Mouse (Mus musculus) hindbrain, embryonic 11.5 days (tissue): ENCODE results near the gene Slc2a12. TPM values are rescaled to one million over a fixed set of nuclear protein-coding genes. Genes with fewer than 3 reads are reported as not detected.

Source experiments
- ATAC-seq: fragments of 200-750 bp; cut with Nextera tagmentation; 2 replicates; pipeline ENCODE4 v1.8.0; 2017; ENCODE audit warnings: mild to moderate bottlenecking, moderate TSS enrichment, moderate library complexity; ENCODE audit not compliant: low FRiP score
- DNase-seq: peaks from one replicate; pipeline ENCODE4 v3.0.0-alpha.2; 2015; ENCODE audit warnings: low spot score
- H3K27ac ChIP-seq: fragments of 300-500 bp; sonication (generic); 2 replicates; pipeline ENCODE4 v1.5.1; 2014; ENCODE audit warnings: mild to moderate bottlenecking, low read depth, low read length
- H3K27me3 ChIP-seq: fragments of 300-500 bp; sonication (generic); 2 replicates; pipeline ENCODE4 v1.6.1; 2014; ENCODE audit warnings: mild to moderate bottlenecking, low read length, moderate library complexity, mixed read lengths; ENCODE audit not compliant: control insufficient read depth, insufficient read depth
- H3K36me3 ChIP-seq: fragments of 300-500 bp; sonication (generic); 2 replicates; pipeline ENCODE4 v1.6.1; 2014; ENCODE audit warnings: mild to moderate bottlenecking, low read length, moderate library complexity, mixed read lengths; ENCODE audit not compliant: control insufficient read depth, insufficient read depth
- H3K4me1 ChIP-seq: fragments of 300-500 bp; sonication (generic); replicated peaks from 2 replicates; pipeline ENCODE4 v1.6.1; 2014; ENCODE audit warnings: low read length, mixed read lengths; ENCODE audit not compliant: control insufficient read depth, insufficient read depth
- H3K4me2 ChIP-seq: fragments of 300-500 bp; sonication (generic); replicated peaks from 2 replicates; pipeline ENCODE4 v1.6.1; 2014; ENCODE audit warnings: mild to moderate bottlenecking, low read depth, low read length
- H3K4me3 ChIP-seq: fragments of 300-500 bp; sonication (generic); 2 replicates; pipeline ENCODE4 v1.5.1; 2014; ENCODE audit warnings: low read depth, low read length
- H3K9ac ChIP-seq: fragments of 300-500 bp; sonication (generic); 2 replicates; pipeline ENCODE4 v1.6.1; 2014; ENCODE audit warnings: low read depth, low read length
- H3K9me3 ChIP-seq: fragments of 300-500 bp; sonication (generic); 2 replicates; pipeline ENCODE4 v1.6.1; 2016; ENCODE audit warnings: low read length; ENCODE audit not compliant: control insufficient read depth
- WGBS: fragments of 180-500 bp; shearing (Covaris S2); extraction: QIAGEN DNeasy Blood & Tissue Kit; methylation state at CpG from one replicate; pipeline ENCODE4 v1.1.7; 2014; 5-methylcytosine and 5-hydroxymethylcytosine counted together
- polyA plus RNA-seq: library from polyadenylated mRNA; unstranded; fragments of >200 nt; fragmentation: Nextera tagmentation; extraction: Ambion mirVana; gene quantifications from 2 replicates; pipeline ENCODE4 v1.2.1, GENCODE M21; 2014

Slc2a12 gene
- polyA plus RNA-seq, 1 experiment from 2014 or later, result 2.4 TPM

GRCm38 (mm10) chr10:22696236-22696635 lies 51.4 kb downstream of the Slc2a12 start:
- no peak for ATAC-seq
- H3K27ac ChIP-seq, result no peak overlapping the region
- 92% methylated on average over 9 of the region's 9 CpGs for WGBS

GRCm38 (mm10) chr10:22696864-22697263 lies 52.1 kb downstream of the Slc2a12 start:
- no peak overlapping the region for H3K4me2 ChIP-seq
- no peaks in the 10 kb centered on the region for H3K9me3 ChIP-seq
- ATAC-seq, result no peak
- no peak overlapping the region for H3K27ac ChIP-seq
- no peak for DNase-seq
- no peak overlapping the region for H3K9ac ChIP-seq
- H3K36me3 ChIP-seq, result no peaks in the 10 kb centered on the region
- H3K4me3 ChIP-seq, result no peak overlapping the region
- H3K4me1 ChIP-seq, result no peaks in the 10 kb centered on the region
- WGBS, result 89% methylated on average over 7 of the region's 7 CpGs
- H3K27me3 ChIP-seq, result no peaks in the 10 kb centered on the region

More at GRCm38 (mm10) chr10:22696236-22696635, 51.4 kb downstream of the Slc2a12 start:
- no peak for DNase-seq
- Histone ChIP-seq H3K9ac (no peak overlapping the region), H3K36me3 (no peaks in the 10 kb centered on the region), H3K4me1 (no peaks in the 10 kb centered on the region), H3K4me3 (no peak overlapping the region), H3K4me2 (no peak overlapping the region), H3K27me3 (no peaks in the 10 kb centered on the region), H3K9me3 (no peaks in the 10 kb centered on the region)

- ATAC-seq, result no peak
- no peak for DNase-seq
- no peak overlapping the region for H3K9ac ChIP-seq
- no peak overlapping the region for H3K27ac ChIP-seq
- no peaks in the 10 kb centered on the region for H3K36me3 ChIP-seq
- no peaks in the 10 kb centered on the region for H3K9me3 ChIP-seq
- no peak overlapping the region for H3K4me3 ChIP-seq
- no peaks in the 10 kb centered on the region for H3K4me1 ChIP-seq
- 91% methylated on average over 9 of the region's 9 CpGs for WGBS
- no peak overlapping the region for H3K4me2 ChIP-seq
- H3K27me3 ChIP-seq, result no peaks in the 10 kb centered on the region
Measured at GRCm38 (mm10) chr10:22698158-22698953, 53.5 kb downstream of the Slc2a12 start.

- Histone ChIP-seq H3K27ac (no peak overlapping the region), H3K36me3 (no peaks in the 10 kb centered on the region), H3K4me3 (no peak overlapping the region), H3K27me3 (no peaks in the 10 kb centered on the region), H3K4me1 (no peaks in the 10 kb centered on the region), H3K4me2 (no peak overlapping the region), H3K9ac (no peak overlapping the region), H3K9me3 (no peaks in the 10 kb centered on the region)
- ATAC-seq (0 out of 2 replicates have a peak, but pooled peaks have one; percentile 22), DNase-seq (no peak)
- 83% methylated on average over 19 of the region's 19 CpGs for WGBS
Measured at GRCm38 (mm10) chr10:22699487-22700335, 54.9 kb downstream of the Slc2a12 start.

- DNase-seq, result no peak
- 75% methylated on average over 9 of the region's 9 CpGs for WGBS
- H3K9me3 ChIP-seq, result no peaks in the 10 kb centered on the region
- no peaks in the 10 kb centered on the region for H3K36me3 ChIP-seq
- no peak overlapping the region for H3K4me2 ChIP-seq
- H3K4me3 ChIP-seq, result no peak overlapping the region
- H3K4me1 ChIP-seq, result no peaks in the 10 kb centered on the region
- ATAC-seq, result no peak
- H3K9ac ChIP-seq, result no peak overlapping the region
- H3K27me3 ChIP-seq, result no peaks in the 10 kb centered on the region
- H3K27ac ChIP-seq, result no peak overlapping the region
Measured at GRCm38 (mm10) chr10:22700773-22701172, 56.0 kb downstream of the Slc2a12 start.

- 79% methylated on average over 12 of the region's 12 CpGs for WGBS
- ATAC-seq, result no peak
Measured at GRCm38 (mm10) chr10:22701485-22702315, 56.9 kb downstream of the Slc2a12 start.

GRCm38 (mm10) chr10:22703844-22704243 lies 59.0 kb downstream of the Slc2a12 start:
- Histone ChIP-seq H3K27ac (no peak overlapping the region), H3K27me3 (no peaks in the 10 kb centered on the region), H3K4me1 (no peaks in the 10 kb centered on the region), H3K4me3 (no peak overlapping the region), H3K9ac (no peak overlapping the region), H3K4me2 (no peak overlapping the region), H3K36me3 (peaks cover 2% of the 10 kb centered on the region; the same call in 1 of the 2 replicates), H3K9me3 (no peaks in the 10 kb centered on the region)
- ATAC-seq (no peak), DNase-seq (no peak)
- 90% methylated on average over 6 of the region's 6 CpGs for WGBS

More at GRCm38 (mm10) chr10:22701485-22702315, 56.9 kb downstream of the Slc2a12 start:
- Histone ChIP-seq H3K36me3 (peaks cover 1% of the 10 kb centered on the region; the same call in 1 of the 2 replicates), H3K4me2 (no peak overlapping the region), H3K27ac (no peak overlapping the region), H3K4me3 (no peak overlapping the region), H3K9me3 (no peaks in the 10 kb centered on the region), H3K27me3 (no peaks in the 10 kb centered on the region), H3K9ac (no peak overlapping the region), H3K4me1 (no peaks in the 10 kb centered on the region)
- no peak for DNase-seq

- Histone ChIP-seq H3K9me3 (no peaks in the 10 kb centered on the region), H3K27ac (no peak overlapping the region), H3K9ac (no peak overlapping the region), H3K4me3 (no peak overlapping the region), H3K27me3 (no peaks in the 10 kb centered on the region), H3K4me1 (no peaks in the 10 kb centered on the region), H3K4me2 (no peak overlapping the region), H3K36me3 (peaks cover 5% of the 10 kb centered on the region; the same call in 1 of the 2 replicates)
- DNase-seq (no peak), ATAC-seq (no peak)
- WGBS, result 92% methylated on average over 7 of the region's 7 CpGs
Measured at GRCm38 (mm10) chr10:22708190-22708843, 63.5 kb downstream of the Slc2a12 start.
